Mouse (Mus musculus): ENCODE measurements around the gene Dph1.

Gene Dph1

GRCm38 (mm10) chr11:75131300-75131699 lies 59.7 kb downstream of the Dph1 start:
- no peak for DNase-seq

- DNase-seq, result no peak
Observed at GRCm38 (mm10) chr11:75129481-75129880, 61.6 kb downstream of the Dph1 start.

Measured in right cerebral cortex, postnatal 25 days (tissue).